Mouse (Mus musculus) lung, postnatal 25 days (tissue): ENCODE results near the gene Olfr293.

Source experiments
- DNase-seq: peaks from one replicate; pipeline ENCODE4 v3.0.0; 2022; ENCODE audit warnings: low spot score

Olfr293 gene

GRCm38 (mm10) chr7:86648761-86649160 is at the start of gene Olfr293:
Gene Olfr293 (plus strand): TSS chr7:86649061.
- DNase-seq, result no peak

DNA sequence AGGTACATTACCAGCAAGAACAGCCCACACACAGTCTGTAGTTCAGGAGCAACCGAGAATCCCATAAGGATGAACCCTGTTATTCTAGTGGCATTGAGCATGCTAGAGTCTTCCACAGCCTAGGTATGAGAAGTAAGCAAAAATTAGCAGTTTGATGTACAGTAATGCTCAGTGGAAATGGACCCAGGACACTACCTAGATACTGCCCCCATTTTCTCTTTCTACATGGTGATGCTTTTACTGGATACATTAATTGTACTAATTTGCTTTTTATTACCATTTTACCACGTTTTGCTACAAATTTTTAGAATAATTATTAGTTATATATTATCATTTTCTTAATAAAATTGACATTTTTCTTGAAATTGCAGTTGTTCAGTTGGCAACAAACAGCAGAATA is 32.3 kb upstream of the Olfr293 start, which contains the start of gene Olfr294:
Gene Olfr294, minus strand, starts transcription at position 101 of the 400 bp plus-strand sequence.
- no peak for DNase-seq

DNA sequence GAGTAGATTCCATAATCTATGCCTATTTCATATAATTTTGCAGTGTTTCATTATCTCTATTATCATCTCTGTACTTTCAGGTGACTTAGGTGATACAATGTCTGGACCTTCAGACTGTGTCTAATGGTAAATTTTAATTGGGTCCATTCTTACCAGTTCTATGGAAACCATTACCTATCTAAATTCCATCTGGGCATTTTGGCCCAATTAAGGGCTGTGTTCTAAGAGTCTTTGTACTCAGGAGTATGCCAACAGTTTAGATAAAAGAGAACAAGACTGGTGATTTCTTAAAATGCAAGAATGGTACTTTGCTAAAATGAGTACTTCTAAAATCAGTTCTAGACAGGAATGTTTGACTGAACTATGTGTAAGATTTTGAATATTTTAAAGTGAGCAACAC is 39.2 kb downstream of the Olfr293 start, which contains the start of gene Olfr292:
Gene Olfr292, plus strand, starts transcription at position 301 of the 400 bp plus-strand sequence.
- DNase-seq, result no peak
